Mouse (Mus musculus) liver, postnatal 0 days (tissue): ENCODE data around the gene Pgap3.

ENCODE experiments used
- CTCF ChIP-seq: sonication (generic); IDR thresholded peaks from 2 replicates; pipeline ENCODE4 v1.5.1; 2016; ENCODE audit warnings: antibody characterized with exemption, low read depth
- EP300 ChIP-seq: IDR thresholded peaks from 2 replicates; pipeline ENCODE4 v1.6.1; 2016; ENCODE audit warnings: antibody characterized with exemption, low read depth, mild to moderate bottlenecking

DNA sequence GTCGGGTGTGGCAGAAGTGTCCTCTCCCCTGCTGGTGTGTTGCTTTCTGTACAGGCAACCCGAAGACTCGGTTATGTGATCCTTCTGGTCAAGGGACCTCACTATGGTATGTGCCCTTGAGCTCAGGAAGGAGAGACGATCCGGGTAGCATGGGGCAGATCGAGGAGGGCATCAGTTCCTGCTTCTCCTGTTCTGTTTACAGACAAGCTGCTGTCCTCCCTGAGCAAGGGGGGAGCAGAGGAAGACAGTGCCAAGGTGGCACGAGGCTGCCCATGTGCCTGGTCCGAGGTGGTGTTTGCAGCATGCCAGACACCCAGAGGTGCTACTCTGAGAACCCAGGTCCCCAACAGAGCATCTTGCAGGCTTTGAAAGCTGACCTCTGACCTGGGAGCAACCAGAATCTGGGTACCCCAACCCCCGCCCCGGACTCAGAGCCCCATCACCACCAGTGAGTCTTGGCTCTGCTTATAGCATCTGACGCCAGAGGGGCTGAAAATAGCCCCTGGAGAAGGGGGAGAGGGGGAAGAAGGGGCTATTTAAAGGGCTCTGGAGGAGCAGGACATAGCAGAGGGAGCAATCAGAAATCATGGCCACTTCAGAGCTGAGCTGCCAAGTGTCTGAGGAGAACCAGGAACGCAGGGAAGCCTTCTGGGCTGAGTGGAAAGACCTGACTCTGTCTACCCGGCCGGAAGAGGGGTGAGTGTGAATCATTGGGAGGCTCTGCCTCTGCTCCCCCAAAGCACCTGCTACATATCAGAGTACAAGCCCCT, 16.8 kb downstream of the Pgap3 start, which contains the start of gene Tcap:
- TF ChIP-seq CTCF = no peak
- TF ChIP-seq EP300 = no peak
